Mouse (Mus musculus) cerebral cortex, adult 2 months (tissue): ENCODE results near the gene Pdcd1lg2.

Experiments used
- WGBS: fragments of 180-500 bp; shearing (Covaris S2); methylation state at CpG from one replicate; pipeline ENCODE4 v1.1.7; 2018; 5-methylcytosine and 5-hydroxymethylcytosine counted together

Gene Pdcd1lg2

DNA sequence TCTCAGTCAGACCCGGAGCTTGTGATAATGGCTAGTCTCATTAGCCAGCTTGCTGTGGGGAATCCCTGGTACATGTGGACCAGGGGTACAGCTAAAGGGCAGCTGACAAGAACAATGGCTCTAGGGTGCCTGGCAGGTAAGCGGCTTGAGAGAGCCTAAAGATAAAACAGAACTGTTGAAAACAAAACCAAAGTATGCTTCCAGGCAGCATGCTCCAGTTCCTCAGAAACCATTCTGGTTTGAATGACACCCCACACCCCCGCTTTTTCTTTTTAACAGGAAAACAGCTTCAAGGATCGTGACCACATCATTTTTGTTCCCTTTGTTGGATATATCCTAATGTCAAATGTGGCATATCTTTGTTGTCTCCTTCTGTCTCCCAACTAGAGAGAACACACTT, at the start of gene Pdcd1lg2:
Gene Pdcd1lg2, plus strand, starts transcription at position 301 of the 400 bp plus-strand sequence.
- 87% methylated on average over 4 of the region's 4 CpGs for WGBS

DNA sequence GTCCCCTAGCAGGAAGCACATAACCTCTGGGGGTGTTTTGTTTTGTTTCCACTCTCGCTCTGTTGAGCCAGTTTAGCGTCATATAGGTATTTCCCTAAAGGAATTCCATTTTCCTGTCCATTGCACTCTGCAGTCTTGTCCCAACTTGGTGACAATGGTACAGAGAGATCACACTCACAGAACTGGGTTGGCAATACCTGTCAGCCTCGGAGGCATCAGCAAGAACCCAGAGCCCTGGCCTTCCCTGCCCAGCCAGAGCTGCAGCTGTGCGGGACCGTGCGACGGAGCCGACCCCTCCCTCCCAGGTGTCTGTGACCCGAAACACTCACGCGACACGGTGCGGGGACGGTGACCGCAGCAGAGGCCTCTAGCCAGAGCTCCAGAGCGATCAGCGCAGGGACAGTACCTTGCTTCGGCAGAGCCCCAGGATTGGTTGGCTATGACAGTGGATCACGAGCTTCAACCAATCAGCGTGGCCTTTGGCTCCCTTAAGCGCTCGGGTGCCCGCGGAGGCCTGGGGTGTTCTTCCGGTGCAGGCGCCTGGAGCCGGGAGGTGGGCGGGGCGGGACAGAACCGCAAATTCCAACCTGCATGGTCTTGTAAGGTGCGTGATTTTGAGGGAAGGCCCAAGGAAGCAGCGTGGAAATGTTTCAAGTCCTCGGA, 49.1 kb upstream of the Pdcd1lg2 start:
- under 1% methylated on average over 33 of the region's 33 CpGs for WGBS

DNA sequence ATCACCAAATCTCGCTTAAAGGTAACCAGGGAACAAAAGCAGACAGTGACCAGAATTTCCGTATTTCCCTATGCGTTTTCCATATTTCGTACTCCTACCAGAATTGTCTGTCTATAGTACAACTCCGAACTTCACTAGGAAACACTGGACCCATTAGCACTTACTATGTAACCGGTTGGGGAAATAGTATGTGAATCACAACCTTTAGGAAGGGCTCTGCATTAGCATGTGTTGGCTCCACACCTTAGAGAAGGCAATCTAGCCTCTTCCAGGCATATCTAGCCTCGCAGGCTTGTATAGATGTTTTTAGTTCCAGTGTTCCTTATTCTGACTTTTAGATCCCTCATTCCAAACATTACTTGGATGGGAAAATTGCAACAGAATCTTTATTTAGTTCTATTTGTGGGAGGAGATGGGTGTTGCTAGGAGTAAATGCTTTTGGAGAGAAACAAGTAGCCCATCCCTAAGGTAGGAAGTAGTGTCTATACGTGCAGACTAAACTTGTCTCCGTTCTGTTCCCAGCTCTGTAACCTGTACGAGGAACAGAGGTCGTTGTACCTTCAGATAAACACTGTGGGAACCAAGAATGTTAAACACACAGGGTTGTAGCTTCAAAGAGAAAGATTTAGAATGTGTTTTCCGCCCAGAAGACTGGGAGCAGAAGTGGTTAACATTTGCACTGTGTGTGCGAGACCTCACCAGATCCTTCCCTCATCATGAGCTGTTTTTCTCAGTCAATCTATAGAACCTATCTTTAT, 48.4 kb upstream of the Pdcd1lg2 start:
- 38% methylated on average over 13 of the region's 13 CpGs for WGBS

DNA sequence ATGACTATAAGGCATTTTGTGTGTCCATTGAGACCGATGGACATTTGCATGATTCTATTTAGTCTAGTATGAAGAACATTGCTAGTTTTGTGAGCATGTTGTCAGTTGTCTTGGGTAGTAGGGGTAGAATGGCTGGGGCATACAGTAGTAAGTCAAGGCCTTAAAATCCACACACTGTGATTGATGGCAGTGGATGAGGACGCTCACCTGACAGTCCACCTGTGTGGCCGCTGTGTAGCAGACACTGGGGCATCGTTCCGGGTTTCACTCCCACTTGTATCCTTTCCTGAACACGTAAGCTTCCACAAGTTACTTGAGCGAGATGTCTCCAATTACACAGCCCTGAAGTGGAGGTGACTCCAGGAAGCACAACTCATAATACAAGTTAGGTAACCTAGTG, 47.2 kb upstream of the Pdcd1lg2 start:
- WGBS: 94% methylated on average over 7 of the region's 7 CpGs

DNA sequence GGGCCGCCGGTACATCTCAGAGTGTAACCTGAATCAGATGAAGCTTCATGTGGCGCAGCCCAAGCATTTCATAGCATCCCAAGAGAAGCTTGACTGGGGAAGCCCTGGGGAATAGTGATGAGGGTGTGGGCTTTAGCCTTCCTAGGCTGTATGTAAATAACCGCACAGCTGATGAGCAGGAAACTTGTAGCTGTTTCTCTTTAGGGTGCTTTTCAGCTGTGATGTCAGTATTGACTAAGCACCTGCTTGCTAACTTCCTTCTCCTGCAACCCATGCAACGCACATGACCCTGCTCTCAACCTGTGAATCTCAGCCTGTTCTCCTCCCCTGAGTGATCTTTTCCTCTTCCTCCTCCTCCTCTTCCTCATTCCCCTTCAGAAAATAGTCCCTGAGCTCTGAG, 46.6 kb upstream of the Pdcd1lg2 start:
- whole genome bisulfite sequencing: 90% methylated on average over 5 of the region's 5 CpGs

DNA sequence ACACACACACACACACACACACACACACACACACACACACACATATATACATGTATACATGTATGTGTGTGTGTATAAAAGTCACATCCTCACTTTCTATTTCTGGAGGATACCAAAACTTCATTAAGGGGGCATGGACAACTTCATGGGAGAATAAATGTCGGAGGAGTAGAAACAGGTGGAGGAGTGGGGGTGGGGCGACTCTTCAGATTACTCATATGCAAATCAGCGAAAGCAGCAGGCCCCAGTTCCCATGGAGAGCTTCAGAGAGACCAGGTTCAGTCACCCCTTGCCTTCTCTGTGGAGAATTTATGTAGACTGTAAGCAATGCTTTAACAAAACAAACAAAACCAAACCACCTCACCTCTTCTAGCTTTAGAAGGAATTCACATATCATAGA, 45.6 kb upstream of the Pdcd1lg2 start:
- WGBS: 39% methylated on average over 3 of the region's 3 CpGs

DNA sequence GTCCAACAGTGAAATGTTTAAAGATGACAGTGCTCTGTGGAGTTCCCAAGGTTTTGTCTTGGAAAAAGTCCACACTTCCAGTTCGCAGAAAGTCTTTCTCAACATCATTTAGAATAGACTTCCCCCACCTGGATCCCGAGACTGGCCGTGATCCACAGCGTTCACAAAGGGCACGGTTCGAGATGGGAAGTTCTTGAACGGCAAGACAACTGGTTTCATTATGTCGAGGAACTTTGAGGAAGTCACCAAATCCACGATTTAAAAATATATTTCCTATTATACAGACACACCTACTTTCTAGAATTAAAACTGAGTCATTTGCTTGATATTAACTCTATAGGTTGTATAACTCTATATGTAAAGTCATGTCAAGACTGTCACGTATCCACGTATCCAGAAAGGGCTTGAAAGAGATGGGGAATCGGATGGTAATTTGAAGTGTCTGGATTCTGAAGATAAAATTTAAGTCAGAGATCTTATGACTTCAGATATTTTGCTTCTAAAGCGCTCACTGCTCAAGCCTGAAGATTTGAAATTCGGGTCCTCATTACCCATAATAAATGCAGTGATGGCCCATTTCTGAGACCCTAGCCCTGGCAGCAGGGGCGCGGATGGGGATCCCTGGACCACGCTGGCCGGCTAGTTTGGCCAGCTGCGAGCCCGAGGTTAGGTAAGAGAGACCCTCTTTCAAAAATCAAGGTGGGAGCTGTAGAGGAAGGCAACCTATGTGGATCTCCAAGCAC, 44.3 kb upstream of the Pdcd1lg2 start:
- WGBS: 56% methylated on average over 20 of the region's 20 CpGs

DNA sequence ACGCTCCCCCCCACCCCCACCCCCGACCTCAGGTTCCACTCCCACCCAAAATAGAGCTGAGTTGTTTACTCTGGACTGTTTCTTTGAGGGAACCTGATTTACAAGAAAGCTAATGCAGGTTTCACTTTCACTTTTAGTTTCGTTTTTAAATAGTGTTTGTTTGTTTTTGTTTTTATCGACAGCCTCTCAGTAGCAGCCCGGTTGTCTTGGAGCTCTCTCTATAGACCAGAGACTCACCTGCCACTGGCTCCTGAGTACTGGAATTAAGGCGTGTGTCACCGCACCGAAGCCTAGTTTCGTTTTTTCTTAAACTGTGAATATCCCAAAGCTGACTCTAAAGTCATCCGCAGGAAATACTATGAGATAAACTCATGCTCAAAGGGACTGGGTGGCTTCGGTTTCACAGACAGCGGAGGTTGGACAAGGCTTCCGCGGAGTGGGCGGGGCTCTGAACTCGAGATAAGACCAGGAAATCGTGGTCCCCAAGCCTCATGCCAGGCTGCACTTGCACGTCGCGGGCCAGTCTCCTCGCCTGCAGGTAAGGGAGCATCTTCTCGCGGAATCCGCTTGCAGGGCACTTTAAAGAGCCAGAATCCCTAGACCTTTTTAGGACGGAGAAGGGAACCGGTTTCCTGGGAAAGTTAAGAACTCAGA, 43.6 kb upstream of the Pdcd1lg2 start, which contains the start of the genes Plgrkt and Cd274:
Gene Plgrkt, minus strand, starts transcription at position 422 of the 654 bp plus-strand sequence.
Gene Cd274, plus strand, starts transcription at position 487 of the 654 bp plus-strand sequence.
- under 1% methylated on average over 26 of the region's 26 CpGs for WGBS

DNA sequence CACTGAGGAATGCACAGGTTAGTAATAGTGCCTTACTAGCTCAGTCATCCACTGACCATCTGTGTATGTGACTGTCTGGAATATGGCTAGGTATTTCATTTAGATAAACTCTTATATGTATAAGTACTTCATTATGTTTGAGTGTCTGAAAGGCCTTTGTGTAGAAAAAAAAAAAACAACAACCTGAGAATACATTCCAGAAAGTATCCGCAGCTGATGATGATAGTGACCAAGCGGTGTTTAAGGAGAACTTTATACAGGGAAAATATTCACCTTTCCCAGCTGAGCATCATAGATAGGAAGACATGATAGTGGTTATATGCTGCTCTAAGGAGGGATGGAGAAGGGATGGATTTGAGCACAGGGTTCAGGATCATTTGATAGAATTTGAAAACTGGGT, 42.7 kb upstream of the Pdcd1lg2 start:
- WGBS: 91% methylated on average over 2 of the region's 2 CpGs

DNA sequence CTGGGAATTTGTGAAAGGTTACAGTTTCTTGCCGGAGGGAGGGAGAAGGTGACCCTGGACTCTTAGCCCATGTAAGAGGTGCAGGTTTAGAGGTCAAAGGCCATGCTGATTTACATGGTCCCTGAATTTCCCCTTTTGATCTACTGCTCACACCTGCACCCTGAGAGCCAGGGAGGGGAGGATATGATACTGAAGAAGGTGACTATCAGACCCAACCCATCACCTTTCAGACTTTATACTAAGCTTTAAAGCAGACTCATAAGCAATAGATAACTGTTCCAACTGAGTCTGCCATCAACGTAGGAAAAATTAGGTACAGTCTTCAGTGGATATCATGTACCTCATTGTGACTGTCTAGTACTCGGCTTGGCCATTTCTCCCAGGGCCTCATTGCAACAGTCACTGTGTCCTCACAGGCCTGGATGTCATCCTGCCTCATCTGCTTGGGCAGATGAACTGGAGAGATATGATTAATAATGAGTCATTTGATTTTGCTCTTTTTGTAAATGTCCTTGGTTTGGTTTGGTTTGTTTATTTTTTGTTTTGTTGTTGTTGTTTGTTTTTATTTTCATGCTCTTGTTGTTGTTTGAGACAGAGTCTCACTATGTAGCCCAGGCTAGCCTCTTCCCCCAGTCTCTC, 41.9 kb upstream of the Pdcd1lg2 start:
- 93% methylated on average over 3 of the region's 3 CpGs for WGBS

DNA sequence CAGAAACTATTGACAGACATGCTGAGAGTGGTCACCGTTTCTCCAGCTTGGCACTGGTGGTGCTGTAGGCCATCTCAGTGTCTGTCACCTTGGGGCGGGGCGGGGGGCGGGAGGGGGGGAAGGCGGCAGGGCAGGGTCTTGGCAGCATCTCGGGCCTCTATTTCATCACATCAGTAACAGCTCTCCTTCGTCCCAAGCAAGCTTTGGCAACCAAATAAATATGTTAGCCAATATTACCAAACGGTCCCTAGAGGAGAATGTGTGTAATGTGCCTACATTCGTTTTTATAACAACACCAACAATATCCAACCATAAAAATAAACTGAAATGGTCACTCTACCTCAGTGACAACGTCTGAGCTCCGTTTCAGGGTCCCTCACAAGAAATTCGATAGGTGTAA, 40.6 kb upstream of the Pdcd1lg2 start:
- 79% methylated on average over 12 of the region's 12 CpGs for WGBS

DNA sequence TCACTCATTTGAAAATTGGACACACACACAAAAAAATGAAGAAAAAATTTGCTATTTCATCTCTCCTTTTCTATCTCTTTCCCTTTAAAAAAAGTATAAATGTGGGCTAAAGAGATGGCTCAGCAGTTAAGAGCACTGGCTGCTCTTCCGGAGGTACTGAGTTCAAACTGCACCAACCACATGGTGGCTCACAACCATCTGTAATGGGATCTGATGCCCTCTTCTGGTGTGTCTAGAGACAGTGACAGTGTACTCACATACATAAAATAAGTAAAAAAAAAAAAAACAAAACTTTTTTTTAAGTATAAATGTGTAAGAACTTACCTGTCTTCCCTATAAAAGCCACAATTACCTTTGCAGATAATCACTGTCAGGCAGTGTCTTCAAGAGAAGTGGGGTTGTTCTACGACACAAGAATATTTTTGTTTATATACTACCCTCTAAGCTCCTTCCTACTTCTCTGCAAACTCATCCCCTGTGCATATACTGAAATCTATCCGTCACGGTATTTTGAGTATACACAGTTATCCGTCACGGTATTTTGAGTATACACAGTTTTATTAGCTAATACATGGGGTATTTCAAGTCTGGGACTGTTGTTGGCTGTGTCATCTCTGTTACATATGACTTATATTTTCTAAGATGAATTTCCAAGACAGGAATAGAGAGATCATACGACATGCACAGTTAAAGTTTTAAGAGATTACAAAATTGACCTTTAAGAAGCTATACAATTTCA, 40.0 kb upstream of the Pdcd1lg2 start:
- 94% methylated on average over 7 of the region's 7 CpGs for WGBS

DNA sequence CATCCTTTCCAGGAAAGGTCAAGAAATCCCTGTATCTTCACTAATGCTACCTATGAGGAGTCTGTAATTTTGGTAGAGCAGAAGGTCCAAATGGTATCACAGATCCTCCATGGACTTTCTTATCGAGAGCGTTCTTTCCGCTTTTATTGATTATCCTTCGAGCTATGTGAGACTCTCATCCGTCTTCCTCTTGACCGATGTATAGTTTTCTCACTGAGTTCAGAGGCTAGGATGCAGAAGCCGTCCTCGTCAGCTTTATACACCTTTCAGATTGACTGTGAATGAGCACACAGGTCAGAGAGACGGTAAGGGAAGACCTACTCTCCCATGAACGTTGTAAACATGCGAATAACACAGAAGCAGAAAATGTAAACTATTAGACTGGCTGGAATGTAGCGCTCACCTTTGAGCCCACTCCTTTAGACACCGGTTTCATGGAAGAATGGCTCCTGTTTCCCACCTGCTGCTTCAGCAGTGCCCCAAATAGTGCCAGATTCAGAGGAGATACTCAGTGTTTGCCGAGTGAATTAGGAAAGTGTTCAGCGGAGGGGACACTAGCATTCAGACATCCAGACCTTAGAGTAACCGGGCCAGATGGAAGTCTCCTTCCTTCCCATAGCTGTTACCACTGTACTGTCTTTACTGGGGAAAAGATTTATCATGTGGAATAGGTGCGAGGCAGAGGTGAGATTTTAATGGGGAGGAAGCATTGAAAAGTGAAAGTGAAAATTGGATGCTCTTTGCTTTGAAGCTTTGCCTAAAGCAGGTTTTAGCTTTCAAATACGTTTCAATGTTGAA, 39.2 kb upstream of the Pdcd1lg2 start:
- 76% methylated on average over 18 of the region's 18 CpGs for WGBS

DNA sequence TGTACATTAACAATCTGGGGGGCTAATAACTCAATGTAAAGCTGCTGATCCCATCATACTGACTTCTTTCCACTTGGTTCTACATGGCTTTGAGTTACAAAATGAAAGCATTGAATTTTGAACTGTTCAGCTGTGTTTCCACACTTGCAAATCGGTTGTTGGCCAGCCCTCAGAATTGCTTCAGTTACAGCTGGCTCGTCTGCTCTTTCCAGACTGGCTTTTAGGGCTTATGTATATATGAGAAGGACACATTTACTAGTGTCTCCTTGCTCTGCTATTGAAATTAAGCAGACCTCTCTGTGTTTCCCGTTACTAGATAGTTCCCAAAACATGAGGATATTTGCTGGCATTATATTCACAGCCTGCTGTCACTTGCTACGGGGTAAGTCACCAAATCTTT, 38.6 kb upstream of the Pdcd1lg2 start:
- 22% methylated on average over 4 of the region's 4 CpGs for WGBS

DNA sequence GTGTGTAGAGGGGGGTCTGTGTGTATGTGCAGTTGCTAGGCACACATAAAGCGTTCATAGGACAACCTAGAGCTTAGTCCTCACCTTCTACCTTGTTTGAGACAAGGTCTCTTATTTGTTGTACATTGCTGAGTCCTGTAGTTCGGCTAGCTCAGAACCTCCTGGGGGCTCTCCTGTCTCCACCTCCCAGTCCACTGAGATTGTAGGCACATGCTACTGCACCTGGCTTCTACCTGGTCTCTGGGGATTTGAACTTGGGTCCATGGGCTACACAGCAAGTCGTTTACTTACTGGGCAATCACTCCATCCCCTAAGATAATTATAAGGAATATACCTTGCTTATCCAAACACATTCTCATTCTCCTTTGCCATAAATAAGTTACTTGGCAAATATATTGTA, 38.1 kb upstream of the Pdcd1lg2 start:
- 83% methylated on average over 3 of the region's 3 CpGs for WGBS

DNA sequence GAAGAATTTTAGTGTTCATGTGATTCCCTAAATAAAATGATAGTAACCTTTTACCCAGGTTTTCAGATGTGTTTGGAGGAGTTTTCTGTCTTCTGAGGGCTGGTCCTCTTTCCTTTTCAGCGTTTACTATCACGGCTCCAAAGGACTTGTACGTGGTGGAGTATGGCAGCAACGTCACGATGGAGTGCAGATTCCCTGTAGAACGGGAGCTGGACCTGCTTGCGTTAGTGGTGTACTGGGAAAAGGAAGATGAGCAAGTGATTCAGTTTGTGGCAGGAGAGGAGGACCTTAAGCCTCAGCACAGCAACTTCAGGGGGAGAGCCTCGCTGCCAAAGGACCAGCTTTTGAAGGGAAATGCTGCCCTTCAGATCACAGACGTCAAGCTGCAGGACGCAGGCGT, 37.3 kb upstream of the Pdcd1lg2 start:
- 23% methylated on average over 11 of the region's 11 CpGs for WGBS

DNA sequence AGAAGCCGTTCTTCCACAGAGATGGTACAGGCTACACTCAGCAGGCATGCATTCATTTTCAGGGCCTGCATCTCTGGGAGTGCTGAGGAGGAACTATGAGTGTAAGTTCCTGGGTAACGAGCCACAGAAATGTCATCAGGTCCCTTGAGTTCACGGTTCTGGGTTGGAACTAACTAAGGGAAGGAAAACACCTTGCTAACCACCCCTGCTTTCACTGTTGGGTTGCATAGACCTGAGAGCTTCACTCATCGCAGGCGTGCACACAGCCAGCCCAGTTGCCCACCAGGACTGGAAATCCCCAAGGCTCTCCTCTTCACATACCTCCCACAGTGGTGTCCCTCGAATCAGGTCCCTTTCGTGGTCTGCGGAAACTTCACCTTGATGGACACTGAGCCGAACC, 35.8 kb upstream of the Pdcd1lg2 start:
- 96% methylated on average over 9 of the region's 9 CpGs for WGBS

DNA sequence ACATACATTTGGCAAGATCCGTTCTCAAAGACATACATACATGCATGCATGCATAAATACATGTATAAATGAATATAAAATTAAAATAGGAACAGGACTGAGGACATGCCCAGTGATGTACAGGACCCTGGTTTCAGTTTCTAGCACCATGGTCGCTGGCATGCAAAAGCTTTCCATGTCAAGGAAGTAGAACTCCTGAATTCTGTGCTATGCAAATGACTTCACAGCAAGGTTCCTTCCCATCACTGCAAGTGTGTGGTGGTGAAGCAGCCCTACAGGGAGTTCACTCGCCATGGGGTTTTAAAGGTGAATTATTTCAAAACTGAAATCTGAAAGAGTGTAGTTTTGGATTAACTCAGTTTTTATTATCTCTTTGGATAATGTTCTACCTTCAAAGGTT, 34.3 kb upstream of the Pdcd1lg2 start:
- 88% methylated on average over 3 of the region's 3 CpGs for WGBS

DNA sequence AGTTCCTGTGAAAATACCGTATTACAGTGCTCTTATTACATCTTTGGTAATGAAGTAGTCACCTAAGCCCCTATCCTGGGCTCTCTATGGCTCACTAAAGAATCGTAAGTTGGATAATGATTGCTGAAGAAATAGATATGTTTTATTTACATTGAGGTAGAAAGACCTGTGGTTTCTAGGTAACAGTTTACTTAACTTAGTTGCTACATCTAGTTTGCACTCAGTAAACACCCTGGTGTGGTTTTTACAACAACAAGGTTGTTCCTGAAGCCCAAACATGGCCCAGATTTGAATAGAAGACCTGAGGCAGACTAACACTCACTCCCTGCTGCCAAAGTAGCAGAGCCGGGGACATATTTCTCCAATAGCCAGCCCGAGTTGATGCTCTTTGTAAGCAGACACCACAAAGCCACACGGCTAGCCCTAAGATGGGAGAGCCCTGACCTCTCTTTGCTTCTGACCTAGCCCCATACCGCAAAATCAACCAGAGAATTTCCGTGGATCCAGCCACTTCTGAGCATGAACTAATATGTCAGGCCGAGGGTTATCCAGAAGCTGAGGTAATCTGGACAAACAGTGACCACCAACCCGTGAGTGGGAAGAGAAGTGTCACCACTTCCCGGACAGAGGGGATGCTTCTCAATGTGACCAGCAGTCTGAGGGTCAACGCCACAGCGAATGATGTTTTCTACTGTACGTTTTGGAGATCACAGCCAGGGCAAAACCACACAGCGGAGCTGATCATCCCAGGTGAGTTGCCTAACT, 30.7 kb upstream of the Pdcd1lg2 start:
- WGBS: 93% methylated on average over 14 of the region's 14 CpGs
